Mouse (Mus musculus): Measurements from ENCODE around the gene Tigit. TPM values are rescaled to one million over a fixed set of nuclear protein-coding genes. Genes with fewer than 3 reads are reported as not detected.
A peak's percentile ranks its signal among the peaks of the same experiment; 100 is the strongest.

Gene Tigit
- polyA plus RNA-seq, 1 experiment from 2014 or later: not detected

DNA sequence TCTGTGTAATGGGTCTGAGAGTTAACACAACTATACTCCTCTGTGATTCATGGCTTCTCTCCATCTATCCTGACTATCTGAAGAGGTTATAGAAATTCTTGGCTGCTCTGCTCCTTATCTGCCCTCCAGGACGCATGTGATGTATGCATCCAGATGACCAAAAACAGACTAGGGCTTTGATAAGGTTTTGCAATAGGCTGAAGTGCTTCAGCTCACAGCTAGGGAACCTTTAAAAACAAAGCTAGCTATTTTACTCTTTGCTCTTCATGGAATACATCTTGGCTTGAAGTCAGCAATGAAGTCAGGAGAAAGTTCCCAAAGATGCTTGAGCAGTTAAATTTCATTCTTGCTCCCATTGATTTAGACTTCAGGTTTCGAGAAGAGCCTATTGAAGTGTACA lies 32.2 kb downstream of the Tigit start:
- no peak overlapping the region for H3K27ac ChIP-seq
- no peak for ATAC-seq (replicated peaks)
- 83% methylated on average over 2 of the region's 2 CpGs for WGBS
- H3K4me3 ChIP-seq: no peak overlapping the region
- H3K36me3 ChIP-seq (replicated peaks): peaks cover 4% of the 10 kb centered on the region; the same call in 1 of the 2 replicates
- H3K9ac ChIP-seq: no peak overlapping the region
- H3K4me1 ChIP-seq: no peaks in the 10 kb centered on the region
- no peaks in the 10 kb centered on the region for H3K9me3 ChIP-seq
- no peaks in the 10 kb centered on the region for H3K27me3 ChIP-seq (replicated peaks)
- no peak overlapping the region for H3K4me2 ChIP-seq

DNA sequence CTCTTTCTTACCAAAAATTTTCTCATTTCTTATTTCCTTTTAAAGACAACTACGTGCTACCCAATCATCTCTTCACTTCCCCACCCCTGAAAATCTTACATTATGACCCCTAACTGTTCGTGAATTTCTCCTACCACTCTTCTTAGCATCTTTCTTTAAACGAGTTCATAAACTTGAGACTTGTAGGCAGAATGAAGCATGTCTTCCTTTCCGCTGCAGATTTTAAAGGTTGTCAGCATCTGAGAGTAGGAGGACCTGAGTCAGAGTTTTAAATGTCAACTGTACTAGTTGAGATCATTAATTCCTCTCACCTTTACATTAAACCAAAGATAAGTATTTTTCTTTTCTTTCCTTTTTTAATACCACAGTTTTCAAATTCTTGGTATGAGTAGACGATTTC lies 35.3 kb downstream of the Tigit start:
- WGBS: 92% methylated on average over 5 of the region's 5 CpGs
- no peaks in the 10 kb centered on the region for H3K27me3 ChIP-seq (replicated peaks)
- no peak overlapping the region for H3K9ac ChIP-seq
- H3K9me3 ChIP-seq: no peaks in the 10 kb centered on the region
- H3K4me2 ChIP-seq: no peak overlapping the region
- ATAC-seq (replicated peaks): no peak
- H3K4me1 ChIP-seq: no peaks in the 10 kb centered on the region
- no peak overlapping the region for H3K27ac ChIP-seq
- no peak overlapping the region for H3K4me3 ChIP-seq
- 0 out of 2 replicates have a peak, but pooled peaks cover 4% of the 10 kb centered on the region for H3K36me3 ChIP-seq (replicated peaks)

GRCm38 (mm10) chr16:43625956-43626355 lies 38.0 kb downstream of the Tigit start:
- Histone ChIP-seq H3K4me2 (no peak overlapping the region), H3K4me1 (0 out of 2 replicates have a peak, but pooled peaks cover 5% of the 10 kb centered on the region), H3K36me3 (replicated peaks) (0 out of 2 replicates have a peak, but pooled peaks cover 4% of the 10 kb centered on the region), H3K9me3 (no peaks in the 10 kb centered on the region), H3K4me3 (no peak overlapping the region), H3K9ac (no peak overlapping the region), H3K27ac (no peak overlapping the region), H3K27me3 (replicated peaks) (no peaks in the 10 kb centered on the region)
- no peak for ATAC-seq (replicated peaks)
- WGBS: 93% methylated on average over 5 of the region's 5 CpGs

DNA sequence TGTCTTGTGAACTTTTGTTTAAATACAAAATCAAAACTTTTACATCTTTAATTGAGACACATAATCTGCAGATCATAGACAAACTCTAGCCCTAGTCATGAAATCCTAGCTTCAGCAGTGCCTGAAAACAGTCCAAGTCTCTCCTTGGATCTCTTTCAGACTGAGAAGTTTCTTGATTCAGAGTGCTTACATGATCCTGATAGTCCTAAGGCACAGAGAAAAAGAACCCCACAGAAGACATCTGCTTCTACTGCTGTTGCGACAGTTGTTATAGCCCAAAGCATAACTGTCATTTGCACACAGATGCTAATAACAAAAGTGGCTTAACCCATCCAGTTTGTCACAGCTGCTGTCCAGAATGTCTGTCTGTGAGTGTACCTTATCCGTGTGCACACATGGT lies 38.7 kb downstream of the Tigit start:
- WGBS: 74% methylated on average over 2 of the region's 2 CpGs
- H3K36me3 ChIP-seq (replicated peaks): 0 out of 2 replicates have a peak, but pooled peaks cover 4% of the 10 kb centered on the region
- no peak overlapping the region for H3K4me2 ChIP-seq
- 0 out of 2 replicates have a peak overlapping the region, but pooled peaks have one; percentile 25 for H3K27ac ChIP-seq
- no peaks in the 10 kb centered on the region for H3K9me3 ChIP-seq
- ATAC-seq (replicated peaks): no peak
- H3K4me1 ChIP-seq: 0 out of 2 replicates have a peak, but pooled peaks cover 5% of the 10 kb centered on the region
- no peak overlapping the region for H3K9ac ChIP-seq
- H3K4me3 ChIP-seq: no peak overlapping the region
- no peaks in the 10 kb centered on the region for H3K27me3 ChIP-seq (replicated peaks)

DNA sequence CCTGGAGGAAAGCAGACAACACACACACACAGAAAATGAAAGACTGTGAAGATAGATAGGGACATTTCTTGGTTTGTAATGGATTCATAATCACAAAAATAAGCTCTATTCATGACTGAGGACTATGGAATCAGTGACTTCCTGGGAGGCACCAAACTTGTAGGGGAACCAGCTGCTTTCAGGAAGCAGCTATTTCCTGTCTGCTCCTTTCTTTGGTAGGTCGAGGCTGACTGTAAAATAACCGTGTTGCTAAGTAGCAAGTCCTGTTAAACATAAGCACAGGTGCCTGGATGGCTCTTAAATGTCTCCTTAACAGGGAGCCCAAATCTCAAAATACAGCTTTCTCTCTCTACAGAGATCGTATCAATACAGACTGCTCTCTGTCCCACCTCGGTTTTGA lies 39.1 kb downstream of the Tigit start:
- H3K36me3 ChIP-seq (replicated peaks): 0 out of 2 replicates have a peak, but pooled peaks cover 4% of the 10 kb centered on the region
- no peaks in the 10 kb centered on the region for H3K9me3 ChIP-seq
- H3K27ac ChIP-seq: 0 out of 2 replicates have a peak overlapping the region, but pooled peaks have one; percentile 25
- H3K4me2 ChIP-seq: no peak overlapping the region
- 77% methylated on average over 4 of the region's 4 CpGs for WGBS
- H3K4me1 ChIP-seq: 0 out of 2 replicates have a peak, but pooled peaks cover 5% of the 10 kb centered on the region
- no peaks in the 10 kb centered on the region for H3K27me3 ChIP-seq (replicated peaks)
- H3K4me3 ChIP-seq: no peak overlapping the region
- no peak for ATAC-seq (replicated peaks)
- H3K9ac ChIP-seq: no peak overlapping the region

DNA sequence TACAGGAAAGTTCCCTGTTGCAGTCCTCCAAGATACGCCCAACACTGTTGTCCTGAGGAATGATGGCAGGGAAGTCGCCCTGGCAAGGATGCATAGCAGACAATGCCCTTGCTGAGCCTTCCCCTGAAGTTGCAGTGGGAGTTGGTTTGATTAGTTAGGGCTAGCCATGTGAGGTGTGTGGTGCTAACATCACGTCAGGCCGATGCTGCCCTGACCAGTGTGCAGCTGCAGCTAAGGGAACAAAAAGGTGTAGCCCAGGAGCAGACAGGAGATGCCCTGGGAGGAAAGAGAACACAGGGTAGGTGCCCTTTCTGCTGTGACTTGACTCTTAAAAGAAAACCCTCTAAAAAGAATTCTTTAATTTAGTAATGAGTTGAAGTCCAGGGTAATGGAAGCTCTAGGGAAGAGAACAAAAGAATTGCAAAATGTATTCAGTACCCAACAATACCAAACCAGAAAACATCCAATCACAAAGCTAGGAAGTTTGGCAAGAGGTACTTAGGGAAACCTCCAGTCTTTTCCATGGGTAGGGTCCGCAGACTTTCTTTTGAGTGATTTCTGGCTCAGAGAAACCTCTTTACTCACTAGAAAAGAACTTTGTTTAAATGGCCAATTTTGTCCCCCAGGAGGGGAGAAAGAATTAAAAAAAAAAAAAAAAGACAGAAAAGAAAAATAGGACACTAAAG lies 40.5 kb downstream of the Tigit start:
- H3K9me3 ChIP-seq: no peaks in the 10 kb centered on the region
- no peak overlapping the region for H3K4me2 ChIP-seq
- ATAC-seq (replicated peaks): peak; percentile 69
- H3K4me1 ChIP-seq: 0 out of 2 replicates have a peak, but pooled peaks cover 5% of the 10 kb centered on the region
- H3K36me3 ChIP-seq (replicated peaks): 0 out of 2 replicates have a peak, but pooled peaks cover 8% of the 10 kb centered on the region
- no peak overlapping the region for H3K9ac ChIP-seq
- peak overlapping the region; percentile 47 for H3K27ac ChIP-seq
- no peak overlapping the region for H3K4me3 ChIP-seq
- 40% methylated on average over 5 of the region's 5 CpGs for WGBS
- H3K27me3 ChIP-seq (replicated peaks): no peaks in the 10 kb centered on the region

DNA sequence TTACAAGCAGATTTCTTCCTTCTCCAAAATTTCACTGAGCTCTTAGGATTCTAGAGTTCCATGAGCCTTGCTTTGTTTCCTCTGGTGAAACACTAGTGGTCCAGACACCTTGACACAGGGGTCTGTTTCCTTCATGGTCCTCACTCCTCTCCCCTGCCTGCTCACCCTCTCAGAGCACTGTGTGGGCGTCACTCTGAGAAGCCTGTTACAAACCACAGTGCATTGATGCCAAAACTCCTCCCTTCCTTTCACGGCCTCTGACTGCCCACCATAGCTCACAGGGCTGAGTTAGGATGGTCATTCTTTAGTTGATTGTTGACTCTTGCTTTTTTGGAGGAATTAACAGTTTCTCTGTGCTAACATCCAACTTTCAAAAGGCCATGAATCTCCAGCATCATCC lies 43.6 kb downstream of the Tigit start:
- H3K4me2 ChIP-seq: no peak overlapping the region
- 0 out of 2 replicates have a peak, but pooled peaks cover 7% of the 10 kb centered on the region for H3K36me3 ChIP-seq (replicated peaks)
- 0 out of 2 replicates have a peak, but pooled peaks have one; percentile 47 for ATAC-seq (replicated peaks)
- no peak overlapping the region for H3K9ac ChIP-seq
- H3K27me3 ChIP-seq (replicated peaks): no peaks in the 10 kb centered on the region
- H3K4me1 ChIP-seq: 0 out of 2 replicates have a peak, but pooled peaks cover 5% of the 10 kb centered on the region
- no peaks in the 10 kb centered on the region for H3K9me3 ChIP-seq
- WGBS: 26% methylated on average over 2 of the region's 2 CpGs
- H3K27ac ChIP-seq: no peak overlapping the region
- H3K4me3 ChIP-seq: no peak overlapping the region

- Histone ChIP-seq H3K9ac (no peak overlapping the region), H3K36me3 (replicated peaks) (0 out of 2 replicates have a peak, but pooled peaks cover 7% of the 10 kb centered on the region), H3K4me1 (peaks cover 8% of the 10 kb centered on the region), H3K4me2 (no peak overlapping the region), H3K4me3 (no peak overlapping the region), H3K27ac (no peak overlapping the region), H3K9me3 (no peaks in the 10 kb centered on the region), H3K27me3 (replicated peaks) (no peaks in the 10 kb centered on the region)
- 32% methylated on average over 6 of the region's 6 CpGs for WGBS
- no peak for ATAC-seq (replicated peaks)
Measured at GRCm38 (mm10) chr16:43619277-43619676, 44.7 kb downstream of the Tigit start.

GRCm38 (mm10) chr16:43618286-43618685 lies 45.7 kb downstream of the Tigit start:
- H3K4me1 ChIP-seq: peaks cover 8% of the 10 kb centered on the region
- H3K4me2 ChIP-seq: no peak overlapping the region
- no peak overlapping the region for H3K27ac ChIP-seq
- H3K4me3 ChIP-seq: no peak overlapping the region
- H3K27me3 ChIP-seq (replicated peaks): no peaks in the 10 kb centered on the region
- no peak for ATAC-seq (replicated peaks)
- WGBS: 89% methylated on average over 23 of the region's 23 CpGs
- H3K9ac ChIP-seq: no peak overlapping the region
- H3K36me3 ChIP-seq (replicated peaks): 0 out of 2 replicates have a peak, but pooled peaks cover 7% of the 10 kb centered on the region
- H3K9me3 ChIP-seq: no peaks in the 10 kb centered on the region

DNA sequence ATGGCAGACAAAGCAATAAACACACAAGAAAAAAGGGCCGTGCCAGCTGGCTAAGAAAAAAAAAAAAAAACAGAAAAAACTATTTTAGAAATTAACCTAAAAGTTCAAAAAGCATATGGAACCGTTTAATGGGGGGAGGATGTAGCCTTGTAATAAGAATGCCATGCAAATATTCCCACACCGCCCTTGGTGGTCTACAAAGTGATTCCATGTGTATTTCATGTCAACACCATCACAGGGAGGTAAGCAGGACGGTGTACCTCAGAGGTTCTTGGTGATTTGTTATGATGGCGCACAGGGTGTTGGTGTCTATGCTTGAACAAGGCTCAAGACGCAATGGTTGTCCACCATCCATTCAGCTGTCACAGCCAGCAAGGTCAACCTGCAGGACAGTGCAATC lies 46.6 kb downstream of the Tigit start:
- Histone ChIP-seq H3K36me3 (replicated peaks) (0 out of 2 replicates have a peak, but pooled peaks cover 7% of the 10 kb centered on the region), H3K9me3 (no peaks in the 10 kb centered on the region), H3K4me1 (peaks cover 3% of the 10 kb centered on the region), H3K4me3 (no peak overlapping the region), H3K27ac (no peak overlapping the region), H3K27me3 (replicated peaks) (no peaks in the 10 kb centered on the region), H3K4me2 (no peak overlapping the region), H3K9ac (no peak overlapping the region)
- 94% methylated on average over 6 of the region's 6 CpGs for WGBS
- no peak for ATAC-seq (replicated peaks)

DNA sequence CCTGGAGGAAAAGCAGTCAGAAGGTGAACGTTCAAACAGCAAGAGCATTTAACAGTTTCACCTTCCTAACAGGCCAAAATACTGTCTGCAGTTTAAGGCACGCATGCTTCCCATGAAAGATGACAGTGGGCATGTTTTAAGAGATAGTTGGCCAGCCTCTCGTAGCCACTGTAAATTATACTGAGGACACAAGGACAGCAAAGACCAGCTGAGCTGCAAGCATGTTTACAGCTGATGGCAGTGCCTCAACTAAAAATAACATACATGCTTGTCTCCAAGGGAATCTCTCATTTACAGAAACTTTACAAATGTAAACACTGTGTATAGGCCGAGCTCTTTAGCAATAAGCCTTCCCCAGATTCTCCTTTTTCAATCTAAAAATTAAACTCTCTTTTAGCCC lies 47.6 kb downstream of the Tigit start:
- H3K4me2 ChIP-seq: no peak overlapping the region

DNA sequence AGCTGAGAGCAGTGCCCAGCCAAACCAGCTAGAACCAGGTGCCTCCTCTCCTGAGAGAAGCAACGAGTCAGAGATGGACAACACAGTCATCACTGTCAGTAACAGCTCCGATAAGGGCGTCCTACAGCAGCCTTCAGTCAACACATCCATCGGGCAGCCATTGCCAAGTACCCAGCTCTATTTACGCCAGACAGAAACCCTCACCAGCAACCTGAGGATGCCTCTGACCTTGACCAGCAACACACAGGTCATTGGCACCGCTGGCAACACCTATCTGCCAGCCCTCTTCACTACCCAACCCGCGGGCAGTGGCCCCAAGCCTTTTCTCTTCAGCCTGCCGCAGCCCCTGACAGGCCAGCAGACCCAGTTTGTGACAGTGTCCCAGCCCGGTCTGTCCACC lies 53.6 kb downstream of the Tigit start:
- Histone ChIP-seq H3K27me3 (replicated peaks) (no peaks in the 10 kb centered on the region), H3K4me3 (no peak overlapping the region), H3K9ac (no peak overlapping the region), H3K4me1 (peaks cover 3% of the 10 kb centered on the region), H3K36me3 (replicated peaks) (peaks cover 22% of the 10 kb centered on the region), H3K27ac (no peak overlapping the region), H3K4me2 (no peak overlapping the region), H3K9me3 (no peaks in the 10 kb centered on the region)
- ATAC-seq (replicated peaks): no peak
- 89% methylated on average over 10 of the region's 10 CpGs for WGBS

More for the DNA sequence above, 47.6 kb downstream of the Tigit start:
- H3K9me3 ChIP-seq: no peaks in the 10 kb centered on the region
- H3K27me3 ChIP-seq (replicated peaks): no peaks in the 10 kb centered on the region
- H3K36me3 ChIP-seq (replicated peaks): 0 out of 2 replicates have a peak, but pooled peaks cover 7% of the 10 kb centered on the region
- 72% methylated on average over 4 of the region's 4 CpGs for WGBS
- H3K4me1 ChIP-seq: peaks cover 3% of the 10 kb centered on the region
- H3K9ac ChIP-seq: no peak overlapping the region
- H3K27ac ChIP-seq: no peak overlapping the region
- no peak for ATAC-seq (replicated peaks)
- H3K4me3 ChIP-seq: no peak overlapping the region

- Histone ChIP-seq H3K9ac (no peak overlapping the region), H3K4me1 (peaks cover 9% of the 10 kb centered on the region), H3K27ac (no peak overlapping the region), H3K9me3 (no peaks in the 10 kb centered on the region), H3K36me3 (replicated peaks) (peaks cover 22% of the 10 kb centered on the region), H3K4me2 (no peak overlapping the region), H3K4me3 (no peak overlapping the region), H3K27me3 (replicated peaks) (no peaks in the 10 kb centered on the region)
- no peak for ATAC-seq (replicated peaks)
Measured at GRCm38 (mm10) chr16:43608066-43608465, 55.9 kb downstream of the Tigit start.
